Mouse (Mus musculus) heart, embryonic 13.5 days (tissue): ENCODE results near the gene Gm45713. TPM values are rescaled to one million over a fixed set of nuclear protein-coding genes. Genes with fewer than 3 reads are reported as not detected.

Source experiments
- ATAC-seq: fragments of 200-750 bp; cut with Nextera tagmentation; 2 replicates; pipeline ENCODE4 v1.8.0; 2017; ENCODE audit warnings: moderate TSS enrichment; ENCODE audit not compliant: insufficient number of reproducible peaks, low FRiP score, low TSS enrichment; ENCODE audit errors: extremely low read depth
- H3K27ac ChIP-seq: fragments of 300-500 bp; sonication (generic); replicated peaks from 2 replicates; pipeline ENCODE4 v1.5.1; 2015; ENCODE audit warnings: moderate library complexity, mild to moderate bottlenecking, inconsistent platforms
- H3K27me3 ChIP-seq: fragments of 300-500 bp; sonication (generic); replicated peaks from 2 replicates; pipeline ENCODE4 v1.6.1; 2015; ENCODE audit warnings: mild to moderate bottlenecking, inconsistent platforms
- H3K36me3 ChIP-seq: fragments of 300-500 bp; sonication (generic); 2 replicates; pipeline ENCODE4 v1.6.1; 2015; ENCODE audit warnings: mild to moderate bottlenecking, inconsistent platforms
- H3K4me1 ChIP-seq: fragments of 300-500 bp; sonication (generic); 2 replicates; pipeline ENCODE4 v1.6.1; 2015; ENCODE audit warnings: inconsistent platforms
- H3K4me2 ChIP-seq: fragments of 300-500 bp; sonication (generic); 2 replicates; pipeline ENCODE4 v1.6.1; 2015; ENCODE audit warnings: inconsistent platforms, mild to moderate bottlenecking, moderate library complexity
- H3K4me3 ChIP-seq: fragments of 300-500 bp; sonication (generic); 2 replicates; pipeline ENCODE4 v1.5.1; 2015; ENCODE audit warnings: moderate library complexity, mild to moderate bottlenecking, inconsistent platforms
- H3K9ac ChIP-seq: fragments of 300-500 bp; sonication (generic); 2 replicates; pipeline ENCODE4 v1.6.1; 2015; ENCODE audit warnings: inconsistent platforms, mild to moderate bottlenecking, moderate library complexity
- H3K9me3 ChIP-seq: fragments of 300-500 bp; sonication (generic); 2 replicates; pipeline ENCODE4 v1.6.1; 2016; ENCODE audit warnings: inconsistent platforms
- WGBS: fragments of 180-500 bp; shearing (Covaris S2); methylation state at CpG from one replicate; pipeline ENCODE4 v1.1.7; 2015; ENCODE audit warnings: mixed read lengths; 5-methylcytosine and 5-hydroxymethylcytosine counted together
- microRNA counts: library from miRNA; unstranded; fragments of <30 nt; microRNA quantifications from one replicate; lab custom pipeline; 2016
- microRNA-seq: library from miRNA; unstranded; fragments of <30 nt; microRNA quantifications from one replicate; pipeline ENCODE4, GENCODE M21; 2016
- polyA plus RNA-seq: library from polyadenylated mRNA; unstranded; fragments of >200 nt; fragmentation: Nextera tagmentation; extraction: Ambion mirVana; gene quantifications from 2 replicates; pipeline ENCODE4 v1.2.1, GENCODE M21; 2015

Gene Gm45713
- polyA plus RNA-seq, 1 experiment from 2014 or later: 0.17 TPM

DNA sequence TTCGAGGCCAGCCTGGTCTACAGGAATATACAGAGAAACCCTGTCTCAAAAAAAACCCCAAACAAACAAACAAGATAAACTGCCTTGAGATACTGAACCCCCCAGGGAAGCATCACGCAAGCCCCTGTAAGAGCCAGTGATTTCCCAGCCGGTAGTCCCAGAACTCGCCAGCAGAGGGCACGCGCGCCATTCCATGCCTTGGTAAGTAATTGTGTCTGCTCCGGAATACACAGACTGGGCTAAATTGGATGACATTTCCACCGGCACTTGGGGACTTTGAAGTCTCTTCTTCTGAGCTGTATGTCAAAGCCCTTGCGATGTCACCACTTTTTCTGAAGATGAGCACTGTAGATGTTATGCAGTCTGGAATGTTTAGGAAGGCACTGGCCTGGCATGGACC, 56.2 kb downstream of the Gm45713 start:
- no peak for ATAC-seq
- Histone ChIP-seq H3K9ac (0 out of 2 replicates have a peak overlapping the region, but pooled peaks have one; percentile 50), H3K27me3 (no peaks in the 10 kb centered on the region), H3K9me3 (no peaks in the 10 kb centered on the region), H3K4me3 (no peak overlapping the region), H3K36me3 (peaks cover 65% of the 10 kb centered on the region), H3K4me2 (no peak overlapping the region), H3K27ac (no peak overlapping the region), H3K4me1 (peaks cover 26% of the 10 kb centered on the region)
- 2% methylated on average over 10 of the region's 10 CpGs for whole genome bisulfite sequencing

DNA sequence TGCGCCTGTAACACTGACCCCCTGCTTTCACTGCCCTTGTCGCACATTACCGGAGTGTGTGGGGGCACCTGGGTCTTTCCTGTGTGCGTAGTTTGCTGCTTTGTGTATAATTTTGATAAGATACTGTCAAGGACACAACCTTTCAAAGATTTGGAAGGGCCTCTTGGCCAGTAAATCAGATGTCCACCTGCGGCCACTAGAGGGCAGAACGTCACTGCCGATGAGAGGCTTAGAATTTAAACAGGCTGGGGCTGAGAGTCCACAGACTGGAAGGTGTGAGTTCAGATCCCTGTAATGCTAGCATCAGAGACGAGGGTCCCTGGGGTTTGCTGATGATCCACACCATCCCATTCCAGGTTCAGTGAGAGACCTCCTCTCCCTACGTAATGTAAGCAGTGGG, 57.5 kb downstream of the Gm45713 start:
- no peak for ATAC-seq
- no peak overlapping the region for H3K27ac ChIP-seq
- H3K4me2 ChIP-seq: no peak overlapping the region
- H3K4me3 ChIP-seq: no peak overlapping the region
- no peaks in the 10 kb centered on the region for H3K9me3 ChIP-seq
- 24% methylated on average over 9 of the region's 9 CpGs for WGBS
- H3K27me3 ChIP-seq: no peaks in the 10 kb centered on the region
- H3K36me3 ChIP-seq: peaks cover 65% of the 10 kb centered on the region
- H3K9ac ChIP-seq: no peak overlapping the region
- peaks cover 31% of the 10 kb centered on the region for H3K4me1 ChIP-seq

DNA sequence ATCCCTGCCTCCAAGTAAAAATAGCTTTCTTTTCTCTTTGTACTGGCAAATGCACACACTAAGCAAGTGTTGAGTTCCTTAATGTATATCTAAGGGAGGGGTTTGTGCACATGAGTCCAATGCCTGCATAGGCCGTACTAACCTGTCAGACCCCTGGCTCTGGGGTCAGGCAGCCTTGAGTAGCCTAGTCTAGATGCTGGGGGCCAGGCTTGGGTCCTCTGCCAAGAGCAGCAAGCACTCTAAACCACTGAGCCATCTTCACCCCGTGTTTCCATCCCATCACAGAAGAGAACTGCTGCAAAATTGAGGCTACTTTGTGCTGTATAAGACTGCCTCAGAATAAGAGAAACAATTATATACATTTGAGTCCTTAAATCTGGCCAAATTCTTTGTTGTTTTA, 58.2 kb downstream of the Gm45713 start:
- H3K4me2 ChIP-seq: no peak overlapping the region
- no peaks in the 10 kb centered on the region for H3K9me3 ChIP-seq
- no peaks in the 10 kb centered on the region for H3K27me3 ChIP-seq
- WGBS: 82% methylated on average over 2 of the region's 2 CpGs
- no peak overlapping the region for H3K27ac ChIP-seq
- no peak overlapping the region for H3K4me3 ChIP-seq
- no peak for ATAC-seq
- peaks cover 60% of the 10 kb centered on the region for H3K36me3 ChIP-seq
- peaks cover 28% of the 10 kb centered on the region for H3K4me1 ChIP-seq
- H3K9ac ChIP-seq: no peak overlapping the region

DNA sequence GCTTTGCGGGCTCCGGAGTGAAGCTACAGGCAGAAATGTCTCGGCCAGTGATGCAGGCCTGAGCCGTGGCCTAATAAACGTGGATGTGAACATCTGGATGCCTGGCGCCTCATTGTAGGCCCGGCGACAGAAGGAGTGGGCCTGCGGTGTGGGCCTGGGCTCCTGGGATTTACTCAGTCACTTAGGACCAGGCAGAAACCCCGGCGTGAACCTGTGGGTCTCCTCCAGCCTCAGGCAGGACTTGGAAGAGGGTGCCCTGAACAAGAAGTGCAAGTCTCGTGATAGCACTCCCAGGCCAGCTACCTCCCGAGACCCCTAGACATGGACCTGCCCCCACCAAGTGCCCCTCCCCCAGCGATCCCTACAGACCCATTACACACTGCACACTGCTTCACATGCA, 58.7 kb downstream of the Gm45713 start:
- ATAC-seq: no peak
- no peak overlapping the region for H3K4me2 ChIP-seq
- H3K4me3 ChIP-seq: no peak overlapping the region
- H3K27ac ChIP-seq: no peak overlapping the region
- peaks cover 23% of the 10 kb centered on the region for H3K4me1 ChIP-seq
- no peak overlapping the region for H3K9ac ChIP-seq
- peaks cover 56% of the 10 kb centered on the region for H3K36me3 ChIP-seq
- 79% methylated on average over 14 of the region's 14 CpGs for WGBS
- H3K9me3 ChIP-seq: no peaks in the 10 kb centered on the region
- no peaks in the 10 kb centered on the region for H3K27me3 ChIP-seq

DNA sequence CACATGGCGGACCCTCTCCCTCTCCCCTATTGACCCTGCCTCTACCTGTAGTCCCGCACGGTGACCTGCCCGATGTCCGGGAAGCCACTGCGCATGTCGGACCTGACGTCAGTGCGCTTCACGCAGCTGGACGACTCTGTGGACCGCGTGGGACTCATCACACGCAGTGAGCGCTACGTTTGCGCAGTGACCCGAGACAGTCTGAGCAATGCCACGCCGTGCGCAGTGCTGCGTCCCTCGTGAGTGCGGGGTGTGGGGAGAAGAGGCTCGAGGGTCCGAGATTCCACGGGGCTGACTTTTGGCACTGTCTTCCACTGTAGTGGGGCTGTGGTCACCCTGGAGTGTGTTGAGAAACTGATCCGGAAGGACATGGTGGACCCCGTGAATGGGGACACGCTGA, 59.5 kb downstream of the Gm45713 start:
- H3K4me1 ChIP-seq: peaks cover 23% of the 10 kb centered on the region
- no peak overlapping the region for H3K4me2 ChIP-seq
- ATAC-seq: no peak
- H3K36me3 ChIP-seq: peaks cover 56% of the 10 kb centered on the region
- H3K9ac ChIP-seq: no peak overlapping the region
- no peaks in the 10 kb centered on the region for H3K27me3 ChIP-seq
- no peaks in the 10 kb centered on the region; the same call in 1 of the 2 replicates for H3K9me3 ChIP-seq
- no peak overlapping the region for H3K4me3 ChIP-seq
- WGBS: 88% methylated on average over 30 of the region's 30 CpGs
- no peak overlapping the region for H3K27ac ChIP-seq

MicroRNAs within 50 kb of the gene (microRNA counts, 519-probe panel; counts per million panel counts)
- microRNA mmu-miR-150 (lab: Ali Mortazavi, UCI): 2,876 counts per million, percentile 66 among the panel's probes with 10 or more counts

Small RNA genes lying within 50 kb of the gene (microRNA-seq; reads per million reads assigned to microRNA genes)
- gene Mir150 (10.6 reads per million, percentile 28 among the genes with 10 or more reads in this experiment), gene Mir5121 (9.0 reads per million, percentile 26 among the genes with 10 or more reads in this experiment), gene Mir7055 (0.61 reads per million)

Other genes starting within 250 kb of the Gm45713 start
- gene Med25, start 243.5 kb downstream of the Gm45713 start, polyA plus RNA-seq: 72.6 and 73.1 TPM in 2 replicates
- 13.6 and 14.6 TPM in 2 replicates for gene Fuz, start 240.2 kb downstream of the Gm45713 start, polyA plus RNA-seq
- 55.5 and 56.8 TPM in 2 replicates for gene Ap2a1, start 206.7 kb downstream of the Gm45713 start, polyA plus RNA-seq
- 0.11 and 0.14 TPM in 2 replicates for gene Tsks, start 193.0 kb downstream of the Gm45713 start, polyA plus RNA-seq
- gene Cpt1c, start 161.4 kb downstream of the Gm45713 start, polyA plus RNA-seq: 9.8 and 10.3 TPM in 2 replicates
- gene Prmt1, start 149.7 kb downstream of the Gm45713 start, polyA plus RNA-seq: 438 and 486 TPM in 2 replicates
- gene Irf3, start 138.6 kb downstream of the Gm45713 start, polyA plus RNA-seq: 63.6 and 68.1 TPM in 2 replicates
- 36.0 and 36.3 TPM in 2 replicates for gene Bcl2l12, start 137.5 kb downstream of the Gm45713 start, polyA plus RNA-seq
- 27.0 and 27.1 TPM in 2 replicates for gene Scaf1, start 119.9 kb downstream of the Gm45713 start, polyA plus RNA-seq
- gene Rras, start 118.3 kb downstream of the Gm45713 start, polyA plus RNA-seq: 71.6 and 82.6 TPM in 2 replicates
- 6.8 and 7.1 TPM in 2 replicates for gene Prr12, start 83.3 kb downstream of the Gm45713 start, polyA plus RNA-seq
- gene Nosip, start 73.8 kb downstream of the Gm45713 start, polyA plus RNA-seq: 46.6 and 49.6 TPM in 2 replicates
- gene Prrg2, start 73.6 kb downstream of the Gm45713 start, polyA plus RNA-seq: 12.5 and 13.6 TPM in 2 replicates
- gene Rcn3, start 44.0 kb downstream of the Gm45713 start, polyA plus RNA-seq: 271 and 277 TPM in 2 replicates
- gene Fcgrt, start 32.4 kb downstream of the Gm45713 start, polyA plus RNA-seq: 38.0 and 38.1 TPM in 2 replicates
- gene Rps11, start 11.8 kb downstream of the Gm45713 start, polyA plus RNA-seq: 982 and 1,095 TPM in 2 replicates
- 688 and 785 TPM in 2 replicates for gene Rpl13a, start 7.5 kb downstream of the Gm45713 start, polyA plus RNA-seq
- 0.88 and 1.0 TPM in 2 replicates for gene Flt3l, start 201 bp upstream of the Gm45713 start, polyA plus RNA-seq
- 82.2 and 89.3 TPM in 2 replicates for gene Pih1d1, start 18.1 kb upstream of the Gm45713 start, polyA plus RNA-seq
- 31.8 and 33.4 TPM in 2 replicates for gene Aldh16a1, start 18.4 kb upstream of the Gm45713 start, polyA plus RNA-seq
- gene Slc17a7, start 27.7 kb upstream of the Gm45713 start, polyA plus RNA-seq: 2.9 and 3.6 TPM in 2 replicates
- not detected in 2 replicates for gene Gfy, start 43.3 kb upstream of the Gm45713 start, polyA plus RNA-seq
- not detected in 2 replicates for gene Pth2, start 44.8 kb upstream of the Gm45713 start, polyA plus RNA-seq
- 0.51 and 0.74 TPM in 2 replicates for gene Ccdc155, start 68.7 kb upstream of the Gm45713 start, polyA plus RNA-seq
- 1.5 and 1.7 TPM in 2 replicates for gene Dkkl1, start 75.9 kb upstream of the Gm45713 start, polyA plus RNA-seq
- 127 and 139 TPM in 2 replicates for gene Tead2, start 79.5 kb upstream of the Gm45713 start, polyA plus RNA-seq
- 1.7 and 2.4 TPM in 2 replicates for gene Cd37, start 102.9 kb upstream of the Gm45713 start, polyA plus RNA-seq
- 0.27 and 0.41 TPM in 2 replicates for gene Slc6a16, start 104.9 kb upstream of the Gm45713 start, polyA plus RNA-seq
- gene Slc6a21, start 141.3 kb upstream of the Gm45713 start, polyA plus RNA-seq: not detected in 2 replicates
- 12.7 and 13.5 TPM in 2 replicates for gene Trpm4, start 197.5 kb upstream of the Gm45713 start, polyA plus RNA-seq
- gene Hrc, start 199.1 kb upstream of the Gm45713 start, polyA plus RNA-seq: 24.2 and 27.7 TPM in 2 replicates
- gene Ppfia3, start 230.8 kb upstream of the Gm45713 start, polyA plus RNA-seq: 2.3 and 2.9 TPM in 2 replicates
- 1.0 and 1.2 TPM in 2 replicates for gene Lin7b, start 234.4 kb upstream of the Gm45713 start, polyA plus RNA-seq